Mouse (Mus musculus): ENCODE results near the gene Olig2. TPM values are rescaled to one million over a fixed set of nuclear protein-coding genes. Genes with fewer than 3 reads are reported as not detected.

Gene Olig2
- polyA plus RNA-seq, 1 experiment from 2014 or later: not detected

- ATAC-seq (replicated peaks; ENCODE audit: low FRiP score): no peak
- H3K27ac ChIP-seq: no peak overlapping the region
- H3K4me1 ChIP-seq: peaks cover 15% of the 10 kb centered on the region
- H3K9ac ChIP-seq: no peak overlapping the region
- 71% methylated on average over 6 of the region's 6 CpGs for WGBS
- no peaks in the 10 kb centered on the region for H3K36me3 ChIP-seq
- peaks cover 99% of the 10 kb centered on the region for H3K27me3 ChIP-seq
- peaks cover 7% of the 10 kb centered on the region for H3K9me3 ChIP-seq (replicated peaks)
- no peak overlapping the region for H3K4me2 ChIP-seq
- H3K4me3 ChIP-seq (replicated peaks): no peak overlapping the region
Measured at GRCm38 (mm10) chr16:91217948-91218347, 7.3 kb upstream of the Olig2 start.

GRCm38 (mm10) chr16:91219246-91219645, 6.0 kb upstream of the Olig2 start:
- peaks cover 99% of the 10 kb centered on the region for H3K27me3 ChIP-seq
- no peak overlapping the region for H3K27ac ChIP-seq
- WGBS: 7% methylated on average over 14 of the region's 14 CpGs
- no peak overlapping the region for H3K4me3 ChIP-seq (replicated peaks)
- no peak for ATAC-seq (replicated peaks; ENCODE audit: low FRiP score)
- H3K4me2 ChIP-seq: no peak overlapping the region
- no peak overlapping the region for H3K9ac ChIP-seq
- H3K4me1 ChIP-seq: peaks cover 20% of the 10 kb centered on the region
- H3K9me3 ChIP-seq (replicated peaks): peaks cover 7% of the 10 kb centered on the region
- no peaks in the 10 kb centered on the region for H3K36me3 ChIP-seq

GRCm38 (mm10) chr16:91222171-91222642, 3.0 kb upstream of the Olig2 start:
- H3K4me1 ChIP-seq: peaks cover 42% of the 10 kb centered on the region
- ATAC-seq (replicated peaks; ENCODE audit: low FRiP score): no peak
- H3K36me3 ChIP-seq: no peaks in the 10 kb centered on the region
- peaks cover 4% of the 10 kb centered on the region; the same call in 1 of the 2 replicates for H3K9me3 ChIP-seq (replicated peaks)
- under 1% methylated on average over 25 of the region's 25 CpGs for WGBS
- 0 out of 2 replicates have a peak overlapping the region, but pooled peaks have one; percentile 7 for H3K4me3 ChIP-seq (replicated peaks)
- H3K9ac ChIP-seq: no peak overlapping the region
- no peak overlapping the region for H3K27ac ChIP-seq
- peak overlapping the region; percentile 16; the same call in 1 of the 2 replicates for H3K4me2 ChIP-seq
- peaks cover 99% of the 10 kb centered on the region for H3K27me3 ChIP-seq

GRCm38 (mm10) chr16:91222643-91223271, 2.5 kb upstream of the Olig2 start:
- under 1% methylated on average over 27 of the region's 27 CpGs for WGBS
- Histone ChIP-seq H3K9ac (no peak overlapping the region), H3K36me3 (no peaks in the 10 kb centered on the region), H3K4me3 (replicated peaks) (0 out of 2 replicates have a peak overlapping the region, but pooled peaks have one; percentile 7), H3K9me3 (replicated peaks) (peaks cover 4% of the 10 kb centered on the region; the same call in 1 of the 2 replicates), H3K4me1 (peaks cover 44% of the 10 kb centered on the region), H3K27me3 (peaks cover 100% of the 10 kb centered on the region), H3K4me2 (peak overlapping the region; percentile 16; the same call in 1 of the 2 replicates), H3K27ac (no peak overlapping the region)
- ATAC-seq (replicated peaks; ENCODE audit: low FRiP score): no peak

GRCm38 (mm10) chr16:91223327-91224067, 1.8 kb upstream of the Olig2 start:
- no peaks in the 10 kb centered on the region for H3K9me3 ChIP-seq (replicated peaks)
- H3K4me1 ChIP-seq: peaks cover 44% of the 10 kb centered on the region
- H3K27ac ChIP-seq: no peak overlapping the region
- H3K4me3 ChIP-seq (replicated peaks): no peak overlapping the region; the same call in 1 of the 2 replicates
- no peak for ATAC-seq (replicated peaks; ENCODE audit: low FRiP score)
- no peak overlapping the region for H3K4me2 ChIP-seq
- peaks cover 100% of the 10 kb centered on the region for H3K27me3 ChIP-seq
- no peaks in the 10 kb centered on the region for H3K36me3 ChIP-seq
- 1% methylated on average over 35 of the region's 35 CpGs for WGBS
- H3K9ac ChIP-seq: no peak overlapping the region

- Histone ChIP-seq H3K4me2 (no peak overlapping the region), H3K9ac (no peak overlapping the region), H3K27ac (no peak overlapping the region), H3K4me3 (replicated peaks) (no peak overlapping the region), H3K36me3 (no peaks in the 10 kb centered on the region), H3K4me1 (peaks cover 44% of the 10 kb centered on the region), H3K9me3 (replicated peaks) (no peaks in the 10 kb centered on the region), H3K27me3 (peaks cover 100% of the 10 kb centered on the region)
- WGBS: 6% methylated on average over 10 of the region's 10 CpGs
- no peak for ATAC-seq (replicated peaks; ENCODE audit: low FRiP score)
Measured at GRCm38 (mm10) chr16:91224068-91224402, 1.2 kb upstream of the Olig2 start.

GRCm38 (mm10) chr16:91224481-91225232, 600 bp upstream of the Olig2 start:
- Histone ChIP-seq H3K36me3 (no peaks in the 10 kb centered on the region), H3K4me3 (replicated peaks) (peak overlapping the region; percentile 32), H3K27me3 (peaks cover 100% of the 10 kb centered on the region), H3K4me1 (peaks cover 44% of the 10 kb centered on the region), H3K4me2 (peak overlapping the region; percentile 50), H3K9me3 (replicated peaks) (no peaks in the 10 kb centered on the region), H3K9ac (no peak overlapping the region), H3K27ac (no peak overlapping the region)
- 2% methylated on average over 26 of the region's 26 CpGs for WGBS
- no peak for ATAC-seq (replicated peaks; ENCODE audit: low FRiP score)

- H3K9me3 ChIP-seq (replicated peaks): no peaks in the 10 kb centered on the region
- H3K4me3 ChIP-seq (replicated peaks): peak overlapping the region; percentile 21
- H3K36me3 ChIP-seq: no peaks in the 10 kb centered on the region
- no peak overlapping the region for H3K9ac ChIP-seq
- H3K27ac ChIP-seq: no peak overlapping the region
- no peak for ATAC-seq (replicated peaks; ENCODE audit: low FRiP score)
- under 1% methylated on average over 60 of the region's 60 CpGs for WGBS
- peaks cover 39% of the 10 kb centered on the region for H3K4me1 ChIP-seq
- peak overlapping the region; percentile 16; the same call in 1 of the 2 replicates for H3K4me2 ChIP-seq
- H3K27me3 ChIP-seq: peaks cover 100% of the 10 kb centered on the region
Measured at GRCm38 (mm10) chr16:91226038-91226882, 1.0 kb downstream of the Olig2 start.

GRCm38 (mm10) chr16:91226883-91227759, 1.9 kb downstream of the Olig2 start:
- Histone ChIP-seq H3K36me3 (no peaks in the 10 kb centered on the region), H3K27me3 (peaks cover 100% of the 10 kb centered on the region), H3K9ac (no peak overlapping the region), H3K4me1 (peaks cover 37% of the 10 kb centered on the region), H3K4me2 (peak overlapping the region; percentile 16; the same call in 1 of the 2 replicates), H3K9me3 (replicated peaks) (no peaks in the 10 kb centered on the region), H3K27ac (no peak overlapping the region), H3K4me3 (replicated peaks) (peak overlapping the region; percentile 21)
- ATAC-seq (replicated peaks; ENCODE audit: low FRiP score): no peak
- under 1% methylated on average over 56 of the region's 85 CpGs for WGBS

GRCm38 (mm10) chr16:91227760-91228043, 2.4 kb downstream of the Olig2 start:
- Histone ChIP-seq H3K4me3 (replicated peaks) (no peak overlapping the region), H3K4me2 (no peak overlapping the region), H3K27ac (no peak overlapping the region), H3K4me1 (peaks cover 31% of the 10 kb centered on the region), H3K9me3 (replicated peaks) (no peaks in the 10 kb centered on the region), H3K27me3 (peaks cover 100% of the 10 kb centered on the region), H3K36me3 (no peaks in the 10 kb centered on the region), H3K9ac (no peak overlapping the region)
- WGBS: under 1% methylated on average over 6 of the region's 6 CpGs
- ATAC-seq (replicated peaks; ENCODE audit: low FRiP score): no peak
